9 mouse cellular contexts compared by ENCODE assay signal in genomic region chr15:101976023-101976422, GRCm38 (mm10). TPM values are rescaled to one million over a fixed set of nuclear protein-coding genes. Genes with fewer than 3 reads are reported as not detected.
A peak's percentile ranks its signal among the peaks of the same experiment; 100 is the strongest.
DNase-seq lines count a peak whose midpoint lies in the region; ATAC-seq lines count a peak whose summit lies in the region.
"Had no signal": no experiment of that assay in that cellular context is flagged by ENCODE, and none has a peak within 500 bp of the region (broad histone marks: within the 10 kb centered on the region; RNA-seq: fewer than 3 reads in every experiment).

No protein-coding gene starts in this region.

- peak; percentile 75 for ATAC-seq in intestine, embryonic 16.5 days
- ATAC-seq in activated CD4-positive, CD25-positive, alpha-beta regulatory T cell, adult 4 months, result no peak
- no peak for ATAC-seq in forebrain, embryonic 11.5 days (replicated peaks; ENCODE audit: low FRiP score)

- no peak overlapping the region; the same call in 1 of the 2 replicates for H3K4me2 ChIP-seq in intestine, embryonic 16.5 days (ENCODE audit: low read depth, low read length)
- H3K4me2 ChIP-seq in forebrain, embryonic 11.5 days (ENCODE audit: low read depth, low read length, severe bottlenecking), result no peak overlapping the region

- H3K9ac ChIP-seq in intestine, embryonic 16.5 days (ENCODE audit: low read depth, low read length), result peak overlapping the region; percentile 82
- H3K9ac ChIP-seq in forebrain, embryonic 11.5 days (ENCODE audit: low read length), result no peak overlapping the region

- H3K27me3 ChIP-seq in intestine, embryonic 16.5 days (replicated peaks; ENCODE audit: control insufficient read depth, insufficient read depth, low read length), result no peaks in the 10 kb centered on the region
- H3K27me3 ChIP-seq in forebrain, embryonic 11.5 days (ENCODE audit: control insufficient read depth, insufficient read depth, low read length), result no peaks in the 10 kb centered on the region

- no peak overlapping the region for H3K4me3 ChIP-seq in intestine, embryonic 16.5 days (ENCODE audit: low read length)
- H3K4me3 ChIP-seq in forebrain, embryonic 11.5 days (ENCODE audit: low read depth, low read length), result no peak overlapping the region

- peak overlapping the region; percentile 99 for H3K27ac ChIP-seq in intestine, embryonic 16.5 days (ENCODE audit: low read length)
- H3K27ac ChIP-seq in forebrain, embryonic 11.5 days (ENCODE audit: low read depth, low read length), result no peak overlapping the region

- H3K4me1 ChIP-seq in intestine, embryonic 16.5 days (ENCODE audit: control insufficient read depth, insufficient read depth, low read length), result peaks cover 53% of the 10 kb centered on the region
- H3K4me1 ChIP-seq in forebrain, embryonic 11.5 days (replicated peaks; ENCODE audit: control insufficient read depth, insufficient read depth, low read length), result peaks cover 9% of the 10 kb centered on the region

- no peaks in the 10 kb centered on the region for H3K9me3 ChIP-seq in intestine, embryonic 16.5 days (ENCODE audit: control insufficient read depth, low read length)
- H3K9me3 ChIP-seq in forebrain, embryonic 11.5 days (ENCODE audit: control insufficient read depth, low read length), result no peaks in the 10 kb centered on the region

- H3K36me3 ChIP-seq in intestine, embryonic 16.5 days (ENCODE audit: control insufficient read depth, insufficient read depth, low read length), result no peaks in the 10 kb centered on the region
- H3K36me3 ChIP-seq in forebrain, embryonic 11.5 days (ENCODE audit: control insufficient read depth, insufficient read depth, low read length), result no peaks in the 10 kb centered on the region

- 42% methylated on average over 5 of the region's 5 CpGs for WGBS in intestine, embryonic 16.5 days
- WGBS in forebrain, embryonic 11.5 days, result 75% methylated on average over 5 of the region's 5 CpGs

- DNase-seq in adrenal gland, postnatal 25 days, result peak; percentile 28
- DNase-seq in fibroblast of lung, adult 2 months (ENCODE audit: low read depth), result peak; percentile 58
- peak; percentile 69 for DNase-seq in lung, postnatal 10 days
- peak; percentile 61 to 79 for DNase-seq in urinary bladder, postnatal 4 days (ENCODE audit: low spot score in 2 of 2)
- DNase-seq in MN1 (ENCODE audit: low spot score), result no peak
- DNase-seq in forebrain, embryonic 11.5 days (ENCODE audit: low spot score), result no peak

RNA-seq across cellular contexts. Expression of gene Krt78, which starts 21.9 kb away (rescaled TPM):
- not detected in 2 replicates for total RNA-seq in adrenal gland, postnatal 25 days (2021)
- polyA plus RNA-seq in intestine, embryonic 16.5 days (2015; fragmentation: Nextera tagmentation; extraction: Ambion mirVana), result 0.07 and 0.17 TPM in 2 replicates
- not detected for polyA plus RNA-seq in activated CD4-positive, CD25-positive, alpha-beta regulatory T cell, adult 4 months (2017; shearing (Covaris generic))
- polyA plus RNA-seq in forebrain, embryonic 11.5 days (2014; fragmentation: Nextera tagmentation; extraction: Ambion mirVana), result not detected in 2 replicates

RNA-seq across cellular contexts. Expression of gene Krt8, which starts 28.3 kb away (rescaled TPM):
- total RNA-seq in adrenal gland, postnatal 25 days (2021), result 0.36 and 1.00 TPM in 2 replicates
- polyA plus RNA-seq in intestine, embryonic 16.5 days (2015; fragmentation: Nextera tagmentation; extraction: Ambion mirVana), result 1,017 and 1,065 TPM in 2 replicates
- polyA plus RNA-seq in activated CD4-positive, CD25-positive, alpha-beta regulatory T cell, adult 4 months (2017; shearing (Covaris generic)), result not detected
- 16.2 and 19.2 TPM in 2 replicates for polyA plus RNA-seq in forebrain, embryonic 11.5 days (2014; fragmentation: Nextera tagmentation; extraction: Ambion mirVana)

RNA-seq across cellular contexts. Expression of gene Krt79, which starts 35.9 kb away (rescaled TPM):
- 0.57 and 0.76 TPM in 2 replicates for total RNA-seq in adrenal gland, postnatal 25 days (2021)
- polyA plus RNA-seq in intestine, embryonic 16.5 days (2015; fragmentation: Nextera tagmentation; extraction: Ambion mirVana), result 0.06 TPM in 1 of 2 replicates, not detected in the other
- not detected for polyA plus RNA-seq in activated CD4-positive, CD25-positive, alpha-beta regulatory T cell, adult 4 months (2017; shearing (Covaris generic))
- 0.12 TPM in 1 of 2 replicates, not detected in the other for polyA plus RNA-seq in forebrain, embryonic 11.5 days (2014; fragmentation: Nextera tagmentation; extraction: Ambion mirVana)

RNA-seq across cellular contexts. Expression of gene Krt4, which starts 51.5 kb away (rescaled TPM):
- total RNA-seq in adrenal gland, postnatal 25 days (2021), result not detected in 2 replicates
- 1.0 TPM in 1 of 2 replicates, not detected in the other for polyA plus RNA-seq in intestine, embryonic 16.5 days (2015; fragmentation: Nextera tagmentation; extraction: Ambion mirVana)
- polyA plus RNA-seq in activated CD4-positive, CD25-positive, alpha-beta regulatory T cell, adult 4 months (2017; shearing (Covaris generic)), result not detected
- not detected in 2 replicates for polyA plus RNA-seq in forebrain, embryonic 11.5 days (2014; fragmentation: Nextera tagmentation; extraction: Ambion mirVana)
- polyA plus RNA-seq: testis, adult 2 months had no signal

RNA-seq across cellular contexts. Expression of gene Krt18, which starts 52.0 kb away (rescaled TPM):
- total RNA-seq in adrenal gland, postnatal 25 days (2021), result 1.5 and 1.8 TPM in 2 replicates
- 353 and 370 TPM in 2 replicates for polyA plus RNA-seq in intestine, embryonic 16.5 days (2015; fragmentation: Nextera tagmentation; extraction: Ambion mirVana)
- not detected for polyA plus RNA-seq in activated CD4-positive, CD25-positive, alpha-beta regulatory T cell, adult 4 months (2017; shearing (Covaris generic))
- polyA plus RNA-seq in forebrain, embryonic 11.5 days (2014; fragmentation: Nextera tagmentation; extraction: Ambion mirVana), result 12.0 and 13.6 TPM in 2 replicates

Comparison
In these comparisons a context has a peak if more than half of its experiments do, and no peak if none do; other contexts are left out.
1. DNase-seq: peak in adrenal gland, postnatal 25 days (single experiment), fibroblast of lung, adult 2 months (single experiment), lung, postnatal 10 days (single experiment) and urinary bladder, postnatal 4 days (2 of 2); none in MN1 (single experiment) and forebrain, embryonic 11.5 days (single experiment).
2. RNA of gene Krt8, which starts 28.3 kb away (polyA plus RNA-seq): 1,017 to 1,065 TPM in intestine, embryonic 16.5 days; 16.2 to 19.2 TPM in forebrain, embryonic 11.5 days and not detected in activated CD4-positive, CD25-positive, alpha-beta regulatory T cell, adult 4 months; every median in the first group is over 10 times any median in the second.